Mouse (Mus musculus) liver, postnatal 0 days (tissue): ENCODE data around the gene Telo2.

Experiments used
- CTCF ChIP-seq: sonication (generic); IDR thresholded peaks from 2 replicates; pipeline ENCODE4 v1.5.1; 2016; ENCODE audit warnings: antibody characterized with exemption, low read depth
- EP300 ChIP-seq: IDR thresholded peaks from 2 replicates; pipeline ENCODE4 v1.6.1; 2016; ENCODE audit warnings: antibody characterized with exemption, low read depth, mild to moderate bottlenecking

- TF ChIP-seq CTCF = no peak
- no peak for TF ChIP-seq EP300
Measured at GRCm38 (mm10) chr17:25065189-25065588, 50.6 kb downstream of the Telo2 start.
